Mouse (Mus musculus) small intestine, adult 2 months (tissue): Measurements from ENCODE around the gene Castor2.

Experiments
- CTCF ChIP-seq: fragments of 200-500 bp; IDR thresholded peaks from 2 replicates; pipeline ENCODE4 v1.5.1; 2012; ENCODE audit warnings: low read depth, mild to moderate bottlenecking, control low read depth, inconsistent platforms, low read length, moderate library complexity, mixed read lengths; ENCODE audit not compliant: insufficient replicate concordance, insufficient read length; ENCODE audit errors: extremely low read depth
- POLR2A ChIP-seq: fragments of 200-500 bp; IDR thresholded peaks from 2 replicates; pipeline ENCODE4 v1.6.1; 2012; ENCODE audit warnings: low read depth, mild to moderate bottlenecking, control low read depth, inconsistent platforms, low read length, moderate library complexity

GRCm38 (mm10) chr5:134182735-134183134 lies 83.2 kb downstream of the Castor2 start:
- no peak for TF ChIP-seq CTCF
- no peak for TF ChIP-seq POLR2A
